Mouse (Mus musculus) embryonic facial prominence, embryonic 14.5 days (tissue): ENCODE results near the gene Bin2. TPM values are rescaled to one million over a fixed set of nuclear protein-coding genes. Genes with fewer than 3 reads are reported as not detected.

Experiments
- ATAC-seq: fragments of 200-750 bp; cut with Nextera tagmentation; 2 replicates; pipeline ENCODE4 v1.8.0; 2017; ENCODE audit warnings: low read depth, moderate number of reproducible peaks, moderate TSS enrichment
- DNase-seq: peaks from one replicate; pipeline ENCODE4 v3.0.0-alpha.2; 2015; ENCODE audit warnings: low spot score
- H3K27ac ChIP-seq: fragments of 300-500 bp; sonication (generic); replicated peaks from 2 replicates; pipeline ENCODE4 v1.5.1; 2014; ENCODE audit warnings: low read depth, mild to moderate bottlenecking, low read length, moderate library complexity
- H3K27me3 ChIP-seq: fragments of 300-500 bp; sonication (generic); replicated peaks from 2 replicates; pipeline ENCODE4 v1.6.1; 2014; ENCODE audit warnings: low read length; ENCODE audit not compliant: control insufficient read depth, insufficient read depth
- H3K36me3 ChIP-seq: fragments of 300-500 bp; sonication (generic); 2 replicates; pipeline ENCODE4 v1.6.1; 2014; ENCODE audit warnings: low read length, mixed read lengths; ENCODE audit not compliant: control insufficient read depth, insufficient read depth
- H3K4me1 ChIP-seq: fragments of 300-500 bp; sonication (generic); 2 replicates; pipeline ENCODE4 v1.6.1; 2014; ENCODE audit warnings: antibody characterized with exemption, low read length; ENCODE audit not compliant: control insufficient read depth, insufficient read depth
- H3K4me2 ChIP-seq: fragments of 300-500 bp; sonication (generic); 2 replicates; pipeline ENCODE4 v1.6.1; 2014; ENCODE audit warnings: low read depth, mild to moderate bottlenecking, low read length, moderate library complexity, mixed read lengths
- H3K4me3 ChIP-seq: fragments of 300-500 bp; sonication (generic); 2 replicates; pipeline ENCODE4 v1.5.1; 2014; ENCODE audit warnings: low read depth, mild to moderate bottlenecking, low read length
- H3K9ac ChIP-seq: fragments of 300-500 bp; sonication (generic); 2 replicates; pipeline ENCODE4 v1.6.1; 2014; ENCODE audit warnings: low read depth, mild to moderate bottlenecking, low read length, moderate library complexity, mixed read lengths
- H3K9me3 ChIP-seq: fragments of 300-500 bp; sonication (generic); 2 replicates; pipeline ENCODE4 v1.6.1; 2016; ENCODE audit warnings: low read length; ENCODE audit not compliant: control insufficient read depth
- WGBS: fragments of 180-500 bp; shearing (Covaris S2); extraction: QIAGEN DNeasy Blood & Tissue Kit; methylation state at CpG from one replicate; pipeline ENCODE4 v1.1.7; 2014; 5-methylcytosine and 5-hydroxymethylcytosine counted together
- polyA plus RNA-seq: library from polyadenylated mRNA; unstranded; fragments of >200 nt; fragmentation: Nextera tagmentation; extraction: Ambion mirVana; gene quantifications from 2 replicates; pipeline ENCODE4 v1.2.1, GENCODE M21; 2014

Bin2 gene
- polyA plus RNA-seq, result 2.3 and 2.4 TPM in 2 replicates

DNA sequence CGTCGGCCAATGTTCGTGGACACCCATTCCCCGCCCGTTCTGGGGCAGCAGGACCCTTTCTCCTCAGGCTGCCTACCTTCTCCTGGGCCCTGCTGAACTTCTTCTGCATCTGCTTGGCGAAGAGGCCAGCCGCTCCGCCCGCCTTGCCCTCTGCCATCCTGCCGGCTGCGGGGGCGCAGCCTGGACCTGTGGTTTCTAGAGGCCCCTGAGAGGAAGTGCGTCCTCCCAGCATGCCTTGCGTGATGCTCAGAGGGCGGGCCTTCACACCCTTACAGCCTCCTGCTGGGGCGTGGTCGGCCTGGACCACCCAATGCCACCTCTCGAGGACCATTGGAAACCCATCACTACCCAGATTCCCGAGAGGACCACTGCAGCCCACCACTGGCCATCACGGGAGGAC lies at the start of gene Bin2:
Gene Bin2 (minus strand): TSS at position 217 of the 400 bp plus-strand sequence.
- Histone ChIP-seq H3K36me3 (no peaks in the 10 kb centered on the region), H3K9ac (no peak within 1 kb of the TSS), H3K27ac (no peak within 1 kb of the TSS), H3K4me2 (no peak within 1 kb of the TSS), H3K9me3 (no peaks in the 10 kb centered on the region), H3K27me3 (no peaks in the 10 kb centered on the region), H3K4me1 (peaks cover 9% of the 10 kb centered on the region), H3K4me3 (no peak within 1 kb of the TSS)
- ATAC-seq (no peak), DNase-seq (no peak)
- WGBS, result 89% methylated on average over 19 of the region's 20 CpGs

DNA sequence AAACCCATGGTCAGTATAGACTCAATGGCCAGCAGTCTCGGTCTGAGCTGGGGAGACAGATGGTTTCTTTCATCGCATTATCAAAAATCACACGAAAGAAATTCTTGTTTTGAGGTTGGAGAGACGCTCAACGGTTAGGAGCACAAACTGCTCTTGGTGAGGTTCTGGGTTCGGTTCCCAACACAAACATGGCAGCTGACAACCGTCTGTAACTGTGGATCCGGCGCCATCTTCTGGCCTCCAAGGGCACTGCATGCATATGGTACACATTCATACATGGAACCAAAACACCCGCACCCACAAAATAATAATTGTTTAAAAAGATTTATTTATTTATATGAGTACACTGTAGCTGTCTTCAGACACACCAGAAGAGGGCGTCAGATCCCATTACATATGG lies 49.2 kb upstream of the Bin2 start:
- Histone ChIP-seq H3K9ac (no peak overlapping the region), H3K9me3 (no peaks in the 10 kb centered on the region), H3K4me1 (no peaks in the 10 kb centered on the region), H3K4me2 (no peak overlapping the region), H3K27me3 (no peaks in the 10 kb centered on the region), H3K4me3 (no peak overlapping the region), H3K27ac (no peak overlapping the region), H3K36me3 (no peaks in the 10 kb centered on the region)
- ATAC-seq (no peak), DNase-seq (no peak)
- WGBS, result 84% methylated on average over 11 of the region's 11 CpGs

GRCm38 (mm10) chr15:100717933-100718332 lies 48.6 kb upstream of the Bin2 start:
- WGBS, result 79% methylated on average over 6 of the region's 6 CpGs
- no peak for ATAC-seq
- Histone ChIP-seq H3K27me3 (no peaks in the 10 kb centered on the region), H3K4me1 (no peaks in the 10 kb centered on the region), H3K4me2 (no peak overlapping the region), H3K27ac (no peak overlapping the region), H3K36me3 (no peaks in the 10 kb centered on the region), H3K9me3 (no peaks in the 10 kb centered on the region), H3K4me3 (no peak overlapping the region), H3K9ac (no peak overlapping the region)
- no peak for DNase-seq

DNA sequence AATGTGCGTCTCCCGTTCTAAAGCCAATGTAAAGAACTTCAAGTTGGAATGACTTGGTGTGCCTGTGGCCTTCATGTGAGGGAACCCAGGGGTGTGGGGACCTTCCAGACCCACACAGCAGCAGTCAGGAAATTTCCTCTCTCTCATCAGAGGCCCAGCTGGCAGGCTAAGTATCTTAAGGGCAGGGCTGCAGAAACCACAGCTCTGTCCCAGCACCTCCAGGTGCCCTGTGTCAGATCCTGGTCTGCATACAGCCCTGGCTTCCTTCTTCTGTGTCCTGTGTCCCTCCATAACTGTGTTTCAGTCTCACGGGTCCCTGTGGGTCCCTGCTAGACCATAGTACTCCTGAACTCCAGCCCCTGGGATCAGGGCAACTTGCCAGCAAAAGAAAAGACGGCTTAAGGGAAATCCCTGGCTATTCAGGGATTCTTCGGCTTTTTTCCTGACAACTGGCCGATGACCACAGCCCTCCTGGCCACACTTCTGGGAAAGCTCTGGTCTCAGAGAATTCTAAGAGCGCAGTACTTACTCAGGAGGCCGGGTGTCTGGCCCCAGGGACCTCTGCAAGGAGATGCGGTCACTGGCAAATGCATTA lies 46.1 kb upstream of the Bin2 start:
- no peak for ATAC-seq
- H3K4me3 ChIP-seq, result no peak overlapping the region
- no peak overlapping the region for H3K9ac ChIP-seq
- no peak for DNase-seq
- H3K4me2 ChIP-seq, result no peak overlapping the region
- no peaks in the 10 kb centered on the region for H3K9me3 ChIP-seq
- no peak overlapping the region for H3K27ac ChIP-seq
- no peaks in the 10 kb centered on the region for H3K36me3 ChIP-seq
- WGBS, result 62% methylated on average over 9 of the region's 9 CpGs
- H3K4me1 ChIP-seq, result no peaks in the 10 kb centered on the region
- no peaks in the 10 kb centered on the region for H3K27me3 ChIP-seq

DNA sequence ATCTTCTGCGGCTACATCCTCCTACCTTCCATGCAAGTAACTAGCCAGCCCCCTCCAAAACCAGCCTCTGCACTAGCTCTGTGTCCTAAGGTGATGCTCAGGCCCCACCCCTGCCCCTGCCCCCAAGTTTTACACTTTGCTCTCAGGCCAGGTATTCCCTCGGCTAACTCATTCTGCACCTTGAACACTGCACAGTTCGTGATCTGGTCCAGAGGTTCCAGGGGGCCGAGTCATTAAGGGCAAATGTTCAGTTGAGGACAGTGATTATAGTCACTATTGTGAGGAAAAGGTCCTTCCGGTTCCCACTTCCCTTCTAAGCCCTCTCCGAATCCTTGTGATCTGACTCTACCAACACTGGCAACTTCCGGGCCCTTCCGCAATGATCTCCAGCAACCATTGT lies 45.1 kb upstream of the Bin2 start:
- no peak overlapping the region for H3K27ac ChIP-seq
- ATAC-seq (no peak), DNase-seq (no peak)
- H3K27me3 ChIP-seq, result no peaks in the 10 kb centered on the region
- H3K4me3 ChIP-seq, result no peak overlapping the region
- 89% methylated on average over 8 of the region's 8 CpGs for WGBS
- H3K36me3 ChIP-seq, result no peaks in the 10 kb centered on the region
- H3K9ac ChIP-seq, result no peak overlapping the region
- no peak overlapping the region for H3K4me2 ChIP-seq
- H3K9me3 ChIP-seq, result no peaks in the 10 kb centered on the region
- H3K4me1 ChIP-seq, result no peaks in the 10 kb centered on the region

- no peak for ATAC-seq
- Histone ChIP-seq H3K9me3 (no peaks in the 10 kb centered on the region), H3K27ac (no peak overlapping the region), H3K9ac (no peak overlapping the region), H3K4me1 (no peaks in the 10 kb centered on the region), H3K4me2 (no peak overlapping the region), H3K4me3 (no peak overlapping the region), H3K27me3 (no peaks in the 10 kb centered on the region), H3K36me3 (no peaks in the 10 kb centered on the region)
- 54% methylated on average over 6 of the region's 6 CpGs for WGBS
- DNase-seq, result no peak
Observed at GRCm38 (mm10) chr15:100710838-100711237, 41.5 kb upstream of the Bin2 start.

DNA sequence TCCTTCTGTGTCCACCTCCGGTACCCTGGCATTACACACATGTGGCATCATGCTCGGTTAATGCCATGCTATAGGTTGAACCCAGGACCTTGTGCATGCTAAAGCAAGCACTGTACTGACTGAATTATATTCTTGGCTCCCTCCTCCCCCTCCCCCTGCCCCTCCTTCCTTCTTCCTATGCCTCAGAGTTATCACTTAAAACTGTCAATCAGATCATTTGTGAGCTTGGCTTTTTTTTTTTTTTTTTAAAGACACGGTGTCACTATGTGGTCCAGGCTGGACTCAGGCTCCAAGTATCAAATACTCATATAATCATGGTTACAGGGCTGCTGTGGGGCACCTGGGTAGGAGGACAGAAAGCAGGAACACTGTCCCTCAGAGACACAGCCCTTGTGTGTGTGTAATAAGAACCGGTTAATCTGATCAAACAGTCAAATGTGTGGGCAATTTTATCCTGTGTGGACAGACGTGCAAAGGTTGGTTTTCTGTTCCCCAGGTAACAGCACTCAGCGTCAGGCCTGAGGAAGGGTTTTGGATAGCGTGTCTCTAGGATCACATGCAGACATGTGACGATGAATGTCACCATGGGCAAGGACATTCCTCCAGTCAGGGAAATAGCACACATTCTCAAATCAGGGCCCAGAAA lies 39.2 kb upstream of the Bin2 start:
- Histone ChIP-seq H3K4me3 (no peak overlapping the region), H3K4me1 (peaks cover 5% of the 10 kb centered on the region; the same call in 1 of the 2 replicates), H3K9me3 (no peaks in the 10 kb centered on the region), H3K36me3 (no peaks in the 10 kb centered on the region), H3K4me2 (no peak overlapping the region), H3K9ac (no peak overlapping the region), H3K27ac (no peak overlapping the region), H3K27me3 (peaks cover 8% of the 10 kb centered on the region; the same call in 1 of the 2 replicates)
- no peak for ATAC-seq
- no peak for DNase-seq
- 71% methylated on average over 8 of the region's 8 CpGs for WGBS

- DNase-seq, result no peak
- no peak overlapping the region for H3K4me2 ChIP-seq
- WGBS, result 52% methylated on average over 8 of the region's 8 CpGs
- H3K27ac ChIP-seq, result no peak overlapping the region
- no peak overlapping the region for H3K4me3 ChIP-seq
- no peak for ATAC-seq
- peaks cover 11% of the 10 kb centered on the region; the same call in 1 of the 2 replicates for H3K27me3 ChIP-seq
- H3K4me1 ChIP-seq, result peaks cover 5% of the 10 kb centered on the region; the same call in 1 of the 2 replicates
- no peak overlapping the region for H3K9ac ChIP-seq
- H3K36me3 ChIP-seq, result no peaks in the 10 kb centered on the region
- no peaks in the 10 kb centered on the region for H3K9me3 ChIP-seq
Observed at GRCm38 (mm10) chr15:100706226-100706625, 36.9 kb upstream of the Bin2 start.

- 83% methylated on average over 1 of the region's 1 CpGs for WGBS
- ATAC-seq, result no peak
- Histone ChIP-seq H3K36me3 (no peaks in the 10 kb centered on the region), H3K27me3 (peaks cover 11% of the 10 kb centered on the region; the same call in 1 of the 2 replicates), H3K27ac (no peak overlapping the region), H3K4me2 (no peak overlapping the region), H3K9me3 (no peaks in the 10 kb centered on the region), H3K4me1 (peaks cover 5% of the 10 kb centered on the region; the same call in 1 of the 2 replicates), H3K9ac (no peak overlapping the region), H3K4me3 (no peak overlapping the region)
- no peak for DNase-seq
Observed at GRCm38 (mm10) chr15:100705376-100705775, 36.0 kb upstream of the Bin2 start.
